Mouse (Mus musculus): ENCODE measurements at regions not wholly inside any gene's neighbourhood (a gene's known extent, or its start where the extent isn't known, plus 50 kb on each side); places are given as distances from the start of the nearest gene placed in this dataset.
"Not testable (repeated sequence)": the region's sequence is repeated elsewhere in the genome, so short reads cannot be mapped to it uniquely, and the experiment has no call there.

GRCm38 (mm10) chr8:5523281-5523680 lies 418.1 kb upstream of the Slc10a2 start:
- no peak for DNase-seq

GRCm38 (mm10) chr8:5495861-5496260 lies 390.7 kb upstream of the Slc10a2 start:
- no peak for DNase-seq

- DNase-seq = peak; percentile 7
These were observed 385.3 kb upstream of the Slc10a2 start for GRCm38 (mm10) chr8:5490491-5490890.

- DNase-seq = no peak
These were observed 377.8 kb upstream of the Slc10a2 start for GRCm38 (mm10) chr8:5482938-5483337.

GRCm38 (mm10) chr8:5472999-5473398 lies 367.8 kb upstream of the Slc10a2 start:
- DNase-seq = no peak

- DNase-seq = no peak
These were observed 367.4 kb upstream of the Slc10a2 start for GRCm38 (mm10) chr8:5472582-5472981.

- DNase-seq = no peak
These were observed 352.5 kb upstream of the Slc10a2 start for GRCm38 (mm10) chr8:5457619-5458018.

GRCm38 (mm10) chr8:5453469-5453868 lies 348.3 kb upstream of the Slc10a2 start:
- DNase-seq = no peak

GRCm38 (mm10) chr8:5442243-5442642 lies 337.1 kb upstream of the Slc10a2 start:
- DNase-seq = not testable (repeated sequence)

- DNase-seq = not testable (repeated sequence)
These were observed 335.3 kb upstream of the Slc10a2 start for GRCm38 (mm10) chr8:5440404-5440803.

- DNase-seq = no peak
These were observed 333.9 kb upstream of the Slc10a2 start for GRCm38 (mm10) chr8:5439054-5439453.

GRCm38 (mm10) chr8:5428303-5428971 lies 323.3 kb upstream of the Slc10a2 start:
- peak; percentile 10 for DNase-seq

GRCm38 (mm10) chr8:5416841-5417240 lies 311.7 kb upstream of the Slc10a2 start:
- DNase-seq = not testable (repeated sequence)

GRCm38 (mm10) chr8:5384851-5385250 lies 279.7 kb upstream of the Slc10a2 start:
- DNase-seq = no peak

- DNase-seq = no peak
These were observed 272.9 kb upstream of the Slc10a2 start for GRCm38 (mm10) chr8:5378001-5378400.

- DNase-seq = no peak
These were observed 234.8 kb upstream of the Slc10a2 start for GRCm38 (mm10) chr8:5339953-5340352.

GRCm38 (mm10) chr8:5314594-5314993 lies 209.4 kb upstream of the Slc10a2 start:
- DNase-seq = no peak

- no peak for DNase-seq
These were observed 194.8 kb upstream of the Slc10a2 start for GRCm38 (mm10) chr8:5299982-5300381.

GRCm38 (mm10) chr8:5297190-5297589 lies 192.0 kb upstream of the Slc10a2 start:
- no peak for DNase-seq

- DNase-seq = no peak
These were observed 180.6 kb upstream of the Slc10a2 start for GRCm38 (mm10) chr8:5285708-5286161.

GRCm38 (mm10) chr8:5283799-5284198 lies 178.6 kb upstream of the Slc10a2 start:
- no peak for DNase-seq

GRCm38 (mm10) chr8:5262316-5262715 lies 157.2 kb upstream of the Slc10a2 start:
- no peak for DNase-seq

- peak; percentile 33 for DNase-seq
These were observed 136.7 kb upstream of the Slc10a2 start for GRCm38 (mm10) chr8:5241871-5242270.

Data from gastrocnemius, postnatal 25 days (tissue).